Mouse (Mus musculus) ES-E14 (cell line): ENCODE measurements at regions not wholly inside any gene's neighbourhood (a gene's known extent, or its start where the extent isn't known, plus 50 kb on each side); places are given as distances from the start of the nearest gene placed in this dataset.
A peak's percentile ranks its signal among the peaks of the same experiment; 100 is the strongest.

Source experiments
- DNase-seq: peaks from one replicate; pipeline ENCODE4 v3.0.0-alpha.2; 2013; ENCODE audit warnings: low read depth, low spot score
- H3K27ac ChIP-seq: 2 replicates; pipeline ENCODE4 v1.5.1; 2012; ENCODE audit warnings: low read depth, mild to moderate bottlenecking, low read length, moderate library complexity, mixed read lengths; ENCODE audit not compliant: poor library complexity, insufficient read depth, severe bottlenecking
- H3K36me3 ChIP-seq: 2 replicates; pipeline ENCODE4 v1.6.1; 2012; ENCODE audit warnings: mild to moderate bottlenecking, low read length, moderate library complexity, mixed read lengths; ENCODE audit not compliant: control insufficient read depth, poor library complexity, insufficient read depth, severe bottlenecking
- H3K4me1 ChIP-seq, 2 experiments: fragments of 150-350 bp in 1 of 2; sonication (generic) in 1 of 2; 2 replicates each; pipeline ENCODE4 v1.6.1; 2012; ENCODE audit warnings: low read length in 2 of 2, mild to moderate bottlenecking in 1 of 2, mixed read lengths in 1 of 2; ENCODE audit not compliant: control insufficient read depth in 2 of 2, insufficient read depth in 2 of 2, poor library complexity in 1 of 2
- H3K4me3 ChIP-seq, 2 experiments: fragments of 150-350 bp in 1 of 2; sonication (generic) in 1 of 2; 2 replicates each; pipeline ENCODE4 v1.5.1; 2012; ENCODE audit warnings: low read length in 2 of 2, low read depth in 1 of 2, mild to moderate bottlenecking in 1 of 2, mixed read lengths in 1 of 2; ENCODE audit not compliant: insufficient read depth in 1 of 2, poor library complexity in 1 of 2, severe bottlenecking in 1 of 2
- H3K9ac ChIP-seq: 2 replicates; pipeline ENCODE4 v1.6.1; 2012; ENCODE audit warnings: low read depth, mild to moderate bottlenecking, low read length, mixed read lengths; ENCODE audit not compliant: poor library complexity, insufficient read depth, severe bottlenecking
- H3K9me3 ChIP-seq: fragments of 150-350 bp; sonication (generic); 2 replicates; pipeline ENCODE4 v1.6.1; 2012; ENCODE audit warnings: low read depth, mild to moderate bottlenecking, low read length; ENCODE audit not compliant: control insufficient read depth, insufficient read depth
- CHD2 ChIP-seq: IDR thresholded peaks from 2 replicates; pipeline ENCODE4 v1.6.1; 2014; ENCODE audit warnings: mild to moderate bottlenecking, low read depth, low read length, inconsistent platforms
- HCFC1 ChIP-seq: IDR thresholded peaks from 2 replicates; pipeline ENCODE4 v1.6.1; 2012; ENCODE audit warnings: low read length, inconsistent platforms, borderline replicate concordance; ENCODE audit not compliant: insufficient read depth
- MAFK ChIP-seq: IDR thresholded peaks from 2 replicates; pipeline ENCODE4 v1.6.1; 2014; ENCODE audit warnings: mild to moderate bottlenecking, low read depth, low read length, inconsistent platforms; ENCODE audit not compliant: insufficient read depth
- ZC3H11A ChIP-seq: IDR thresholded peaks from 2 replicates; pipeline ENCODE4 v1.6.1; 2012; ENCODE audit warnings: low read depth, mild to moderate bottlenecking, inconsistent platforms, low read length, borderline replicate concordance
- ZNF384 ChIP-seq: IDR thresholded peaks from 2 replicates; pipeline ENCODE4 v1.6.1; 2012; ENCODE audit warnings: low read depth, low read length, inconsistent platforms
- in situ Hi-C, 2 experiments: fragments of 600-800 bp; cut with MboI; formaldehyde crosslinking; loops; one replicate each; pipeline ENCODE4 v1.15.1; 2025; ENCODE audit warnings: low sequenced_read_pairs in 2 of 2, inconsistent platforms in 1 of 2; ENCODE audit not compliant: unreplicated experiment in 2 of 2

DNA sequence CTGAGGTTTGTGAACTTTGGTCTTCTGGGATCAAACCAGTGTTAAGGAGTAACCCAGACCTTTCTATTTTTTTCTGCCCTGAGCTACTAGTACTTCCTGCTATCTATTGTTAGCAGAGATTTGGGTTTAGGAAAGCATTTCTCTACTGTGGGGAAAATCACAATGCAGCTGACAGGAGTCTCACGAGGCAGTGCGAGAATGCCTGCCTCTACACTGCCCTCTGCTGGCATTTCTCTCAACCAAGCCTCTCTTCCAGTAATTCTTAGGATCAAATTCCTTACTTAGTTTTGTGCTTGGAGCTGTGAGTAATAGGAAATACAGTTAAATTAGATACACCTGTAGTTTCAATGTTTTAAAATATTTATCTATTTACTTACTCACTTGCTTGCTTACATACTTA is 432.4 kb downstream of the Plcl1 start:
- H3K9ac ChIP-seq: no peak overlapping the region
- H3K4me1 ChIP-seq: no peaks in the 10 kb centered on the region
- H3K9me3 ChIP-seq: no peaks in the 10 kb centered on the region
- TF ChIP-seq CHD2 (no peak), ZC3H11A (no peak), HCFC1 (no peak), ZNF384 (no peak)
- no peak overlapping the region for H3K27ac ChIP-seq
- peak; percentile 42 for DNase-seq
- H3K36me3 ChIP-seq: no peaks in the 10 kb centered on the region
- in situ Hi-C loops: no loop called here
- no peak overlapping the region for H3K4me3 ChIP-seq

DNA sequence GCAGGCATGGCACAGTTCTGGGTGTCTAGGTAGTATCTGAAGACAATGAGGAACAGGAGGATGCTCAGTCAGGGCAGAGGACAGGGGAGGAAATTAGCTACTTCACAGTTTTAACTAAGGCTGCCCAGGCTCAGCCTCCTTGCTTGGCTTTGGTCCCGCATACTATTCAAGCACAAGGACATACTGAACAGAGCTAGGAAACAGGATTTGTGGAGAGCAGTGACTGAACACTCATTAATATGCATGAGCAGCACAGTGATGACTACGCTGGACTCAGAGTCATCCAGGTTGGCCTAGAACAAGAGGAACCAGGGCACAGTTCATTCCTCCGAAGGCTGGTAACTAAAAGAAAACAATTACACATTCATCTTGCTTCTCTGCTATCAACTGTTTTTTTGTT is 443.1 kb downstream of the Plcl1 start:
- no peaks in the 10 kb centered on the region for H3K9me3 ChIP-seq
- no peak for DNase-seq
- no peak overlapping the region for H3K9ac ChIP-seq
- H3K4me3 ChIP-seq: no peak overlapping the region
- in situ Hi-C loops: no loop called here
- H3K4me1 ChIP-seq: no peaks in the 10 kb centered on the region
- TF ChIP-seq ZNF384 (no peak), CHD2 (no peak), ZC3H11A (no peak), MAFK (no peak), HCFC1 (no peak)
- H3K36me3 ChIP-seq: no peaks in the 10 kb centered on the region
- H3K27ac ChIP-seq: no peak overlapping the region

DNA sequence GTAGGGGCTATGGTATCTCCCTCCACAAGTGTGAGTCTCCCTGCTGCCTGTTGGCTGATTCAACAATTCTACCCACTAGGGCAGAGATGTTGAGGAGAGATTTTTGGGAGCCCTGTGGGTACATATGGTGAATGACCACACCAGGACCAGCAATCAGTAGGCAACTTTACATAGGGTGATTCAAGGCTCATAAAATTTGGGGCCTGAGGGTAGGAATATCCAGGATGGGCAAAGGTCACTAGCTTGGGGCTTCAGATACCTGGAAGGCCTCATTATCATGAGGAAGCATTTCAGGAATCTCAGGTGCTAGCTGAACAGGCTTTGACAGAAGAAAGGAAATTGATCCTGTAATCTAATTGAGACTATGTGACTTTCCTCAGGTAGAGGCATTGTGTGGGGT is 446.6 kb downstream of the Plcl1 start:
- TF ChIP-seq ZNF384: no peak
- TF ChIP-seq MAFK: no peak
- TF ChIP-seq HCFC1: no peak
- no peak for DNase-seq
- in situ Hi-C loops: loop anchor here in 1 of 2 experiments (25.0 kb wide), 1 partner anchor 440 kb away; the partner anchor contains the start of gene Plcl1
- Histone ChIP-seq H3K9me3 (no peaks in the 10 kb centered on the region), H3K4me3 (no peak overlapping the region), H3K9ac (no peak overlapping the region), H3K4me1 (no peaks in the 10 kb centered on the region), H3K36me3 (no peaks in the 10 kb centered on the region), H3K27ac (no peak overlapping the region)

DNA sequence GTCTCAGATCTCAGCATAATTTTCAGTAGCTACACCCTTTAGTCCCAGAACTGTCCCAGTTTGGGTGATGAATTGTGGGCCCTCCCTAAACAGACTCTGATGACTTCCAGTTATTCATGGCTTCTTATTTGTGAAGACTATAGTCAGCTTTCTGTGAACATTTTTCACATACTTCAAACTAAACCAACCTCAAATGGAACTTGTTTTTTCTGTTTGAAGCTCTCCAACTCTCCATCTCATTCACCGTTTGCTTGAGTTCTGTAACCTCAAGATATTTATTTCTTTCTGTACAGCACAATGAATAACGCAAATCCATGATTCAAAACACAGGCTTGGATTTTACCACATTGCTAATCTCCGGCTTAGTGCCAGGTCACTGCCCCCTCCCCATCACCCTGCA is 453.4 kb downstream of the Plcl1 start:
- in situ Hi-C loops: loop anchor here in 1 of 2 experiments (25.0 kb wide), 1 partner anchor 447 kb away; the partner anchor contains the start of gene Plcl1
- no peak overlapping the region for H3K4me3 ChIP-seq
- H3K4me1 ChIP-seq: no peaks in the 10 kb centered on the region
- H3K9me3 ChIP-seq: no peaks in the 10 kb centered on the region
- H3K27ac ChIP-seq: no peak overlapping the region
- H3K9ac ChIP-seq: no peak overlapping the region
- DNase-seq: no peak
- no peaks in the 10 kb centered on the region for H3K36me3 ChIP-seq
- no peak for TF ChIP-seq HCFC1
- no peak for TF ChIP-seq ZNF384
- no peak for TF ChIP-seq CHD2
- TF ChIP-seq MAFK: no peak
- no peak for TF ChIP-seq ZC3H11A

DNA sequence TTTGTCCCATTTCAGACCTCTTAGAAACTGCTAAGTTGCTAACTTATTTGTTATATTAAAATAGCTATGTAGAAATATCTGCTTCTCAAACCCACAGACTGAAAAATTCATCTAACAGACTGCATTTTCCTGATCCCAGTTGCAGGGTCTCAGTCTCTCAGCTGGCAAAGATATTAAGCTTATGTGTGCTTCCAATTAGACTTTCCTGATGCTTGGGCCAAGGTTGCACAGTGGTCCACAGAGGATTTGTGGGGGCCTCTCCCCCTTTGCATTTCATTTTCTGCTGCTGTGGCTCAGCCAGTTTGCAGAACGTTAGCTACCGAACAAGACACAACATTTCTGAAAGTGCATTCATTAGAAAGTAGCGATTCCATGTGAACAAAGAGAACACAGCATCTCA is 457.4 kb downstream of the Plcl1 start:
- Histone ChIP-seq H3K9ac (no peak overlapping the region), H3K27ac (no peak overlapping the region)

More for the DNA sequence above, 457.4 kb downstream of the Plcl1 start:
- Histone ChIP-seq H3K4me1 (no peaks in the 10 kb centered on the region), H3K36me3 (no peaks in the 10 kb centered on the region), H3K4me3 (no peak overlapping the region), H3K9me3 (no peaks in the 10 kb centered on the region)
- DNase-seq: no peak
- in situ Hi-C loops: loop anchor here in 1 of 2 experiments (25.0 kb wide), 1 partner anchor 451 kb away; the partner anchor contains the start of gene Plcl1
- no peak for TF ChIP-seq HCFC1
- no peak for TF ChIP-seq ZC3H11A
- no peak for TF ChIP-seq ZNF384
- no peak for TF ChIP-seq CHD2
- TF ChIP-seq MAFK: no peak
